Mouse (Mus musculus): Measurements from ENCODE around the gene Qtrt1.
A peak's percentile ranks its signal among the peaks of the same experiment; 100 is the strongest.

Gene Qtrt1

DNA sequence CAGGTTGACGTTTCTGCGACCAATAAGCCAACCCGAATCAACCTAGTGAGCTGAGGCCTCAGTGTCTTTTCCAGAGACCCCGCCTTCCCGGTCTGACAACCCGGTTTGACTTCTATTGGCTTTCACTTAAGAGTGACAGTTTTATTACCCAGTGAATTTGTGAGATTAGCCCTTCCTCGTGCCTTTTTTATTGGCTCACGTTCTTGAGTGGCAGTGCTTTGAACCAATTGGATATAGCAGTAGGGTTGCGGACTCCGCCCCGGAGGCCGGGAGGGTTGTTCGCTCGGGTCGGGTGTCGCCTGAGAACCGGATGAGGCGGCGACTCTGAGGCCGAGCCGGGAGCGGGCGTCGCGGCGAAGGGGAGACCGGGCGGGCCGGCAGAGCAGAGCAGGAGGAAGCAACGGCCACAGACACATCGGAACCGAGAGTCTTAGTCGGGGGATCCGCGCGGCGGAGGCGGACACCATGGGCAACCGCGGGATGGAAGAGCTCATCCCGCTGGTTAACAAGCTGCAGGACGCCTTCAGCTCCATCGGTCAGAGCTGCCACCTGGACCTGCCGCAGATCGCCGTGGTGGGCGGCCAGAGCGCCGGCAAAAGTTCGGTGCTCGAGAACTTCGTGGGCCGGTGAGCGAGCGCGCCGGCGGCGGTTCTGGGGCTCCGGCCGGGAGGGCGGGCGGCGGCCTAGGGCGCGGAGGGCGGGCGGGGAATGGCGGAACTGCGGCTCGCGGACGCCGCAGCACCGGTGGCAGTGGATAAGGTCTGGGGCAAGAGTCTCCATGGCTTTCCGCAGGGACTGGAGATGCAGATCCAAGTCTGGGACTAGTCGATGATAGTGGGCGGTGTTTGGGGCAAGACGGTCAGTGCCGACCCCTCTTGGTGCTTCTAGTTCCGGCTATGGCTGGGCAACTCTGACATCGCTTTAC, 13.3 kb downstream of the Qtrt1 start, which contains the start of gene Dnm2:
Gene Dnm2 (plus strand): TSS at position 278 of the 925 bp plus-strand sequence.
- peak; percentile 99 for DNase-seq

DNA sequence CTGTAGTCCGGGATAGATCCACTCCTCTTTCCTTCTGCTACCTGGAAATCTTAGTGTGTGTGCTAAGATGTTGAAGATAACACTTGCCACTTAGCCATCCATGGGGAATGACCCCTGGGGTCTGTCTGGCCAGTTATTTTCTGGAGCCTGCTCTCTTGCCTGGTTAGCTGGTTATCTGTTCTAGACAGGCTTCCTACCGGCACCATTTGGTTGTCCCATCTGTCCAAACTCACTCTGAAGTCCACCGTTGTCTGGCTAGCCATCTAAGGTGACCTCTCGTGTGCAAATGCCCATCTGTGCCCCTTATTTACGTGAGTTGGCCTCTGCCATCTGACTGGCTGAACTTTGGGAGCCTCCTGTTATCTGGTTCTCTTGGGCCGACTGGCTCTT, 13.9 kb downstream of the Qtrt1 start:
- no peak for DNase-seq

DNA sequence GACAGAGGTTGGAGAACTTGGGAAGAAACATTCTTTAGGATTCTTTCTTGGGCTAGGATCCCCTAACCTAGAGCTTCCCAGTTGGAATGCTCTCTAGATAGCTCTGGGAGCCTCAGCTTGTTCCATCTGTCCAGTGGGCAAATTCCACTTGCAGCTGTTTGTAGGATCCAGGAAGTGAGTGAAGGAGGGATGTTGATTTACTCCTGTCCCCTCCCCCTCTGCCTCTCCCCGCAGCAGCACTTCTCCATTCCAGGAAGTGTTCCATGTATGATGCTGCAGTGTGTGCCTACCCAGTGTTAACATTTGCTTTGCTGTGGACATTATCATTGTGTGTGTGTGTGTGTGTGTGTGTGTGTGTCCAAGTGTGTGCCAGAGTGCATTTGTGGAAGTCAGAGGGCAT, 14.4 kb downstream of the Qtrt1 start:
- no peak for DNase-seq

DNA sequence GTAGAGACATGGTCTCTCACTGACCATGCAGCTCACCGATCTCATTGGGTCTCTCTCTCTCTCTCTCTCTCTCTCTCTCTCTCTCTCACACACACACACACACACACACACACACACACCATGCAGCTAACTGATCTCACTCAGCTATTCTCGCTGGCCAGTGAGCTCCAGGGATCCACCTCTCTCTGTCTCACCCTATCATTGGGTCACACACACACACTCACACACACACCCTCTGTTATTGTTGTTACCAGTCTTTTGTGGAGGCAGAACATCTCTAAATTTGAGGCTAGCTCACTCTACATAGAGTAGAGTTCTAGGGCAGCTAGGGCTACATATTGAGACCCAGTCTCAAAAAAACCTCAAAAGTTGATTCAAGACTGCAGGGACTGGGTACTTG, 14.9 kb downstream of the Qtrt1 start:
- no peak for DNase-seq

GRCm38 (mm10) chr9:21427773-21428172, 16.1 kb downstream of the Qtrt1 start:
- DNase-seq = no peak

- no peak for DNase-seq
These were observed 16.5 kb downstream of the Qtrt1 start for GRCm38 (mm10) chr9:21428178-21428577.

DNA sequence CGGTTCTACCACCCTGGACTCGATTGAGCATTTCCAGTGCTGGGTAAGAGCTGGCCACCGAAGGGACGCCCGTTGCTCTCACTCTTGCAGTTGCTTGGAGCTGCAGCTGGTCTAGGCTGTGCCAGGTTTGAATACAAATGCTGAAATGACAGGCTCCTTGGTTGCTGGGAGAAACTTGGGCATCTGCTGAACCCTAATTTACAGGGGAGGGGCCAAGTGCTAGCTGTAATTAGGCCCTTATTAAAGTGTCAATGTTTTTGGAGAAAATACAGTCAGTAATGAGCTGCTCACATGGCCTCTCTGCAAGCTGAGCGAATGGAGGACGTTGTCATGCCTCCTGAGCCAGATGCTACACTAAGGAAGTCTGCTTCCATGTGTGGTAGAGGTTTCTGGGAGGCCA, 19.1 kb downstream of the Qtrt1 start:
- DNase-seq = peak; percentile 65

DNA sequence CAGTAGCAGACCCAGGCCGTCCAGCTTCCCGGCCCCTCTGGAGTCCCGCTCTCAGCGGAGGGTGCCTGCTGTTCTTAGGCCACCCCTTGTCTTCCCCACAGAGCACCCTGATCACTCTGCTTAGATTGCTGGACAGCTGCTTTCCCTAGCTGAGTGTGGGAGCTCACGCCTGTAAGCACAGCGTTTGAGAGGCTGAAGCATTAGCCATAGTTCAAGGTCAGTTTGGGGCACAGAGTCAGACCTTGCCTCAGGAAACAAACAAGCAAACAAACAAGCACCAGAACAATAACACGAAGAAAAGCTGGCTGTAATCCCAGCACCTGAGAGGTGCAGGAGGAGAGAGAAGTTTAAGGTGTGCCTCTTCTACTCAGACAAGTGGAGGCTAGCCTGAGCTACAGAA, 20.4 kb downstream of the Qtrt1 start:
- DNase-seq = no peak

DNA sequence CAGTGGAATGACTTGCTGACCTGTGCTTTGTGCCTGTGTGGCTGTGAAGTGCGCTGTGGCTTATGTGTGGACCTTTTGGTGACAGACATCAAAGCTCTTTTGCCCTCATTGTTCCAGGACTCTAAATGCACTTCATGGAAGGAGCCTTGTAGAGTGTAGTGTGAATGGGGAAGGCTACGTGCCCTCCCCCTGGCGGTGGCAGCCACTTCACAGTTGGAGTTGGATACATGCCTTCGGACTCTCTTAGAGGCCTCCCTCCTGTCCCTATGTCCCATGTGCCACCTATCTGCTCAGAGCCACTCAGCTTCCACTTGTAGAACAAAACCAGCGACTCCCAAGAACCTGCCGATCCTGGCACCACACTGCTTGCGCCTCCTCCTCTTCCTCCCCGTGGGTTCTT, 22.1 kb downstream of the Qtrt1 start:
- no peak for DNase-seq

GRCm38 (mm10) chr9:21434410-21434809, 22.8 kb downstream of the Qtrt1 start:
- no peak for DNase-seq

GRCm38 (mm10) chr9:21435777-21436635, 24.4 kb downstream of the Qtrt1 start:
- DNase-seq = no peak

DNA sequence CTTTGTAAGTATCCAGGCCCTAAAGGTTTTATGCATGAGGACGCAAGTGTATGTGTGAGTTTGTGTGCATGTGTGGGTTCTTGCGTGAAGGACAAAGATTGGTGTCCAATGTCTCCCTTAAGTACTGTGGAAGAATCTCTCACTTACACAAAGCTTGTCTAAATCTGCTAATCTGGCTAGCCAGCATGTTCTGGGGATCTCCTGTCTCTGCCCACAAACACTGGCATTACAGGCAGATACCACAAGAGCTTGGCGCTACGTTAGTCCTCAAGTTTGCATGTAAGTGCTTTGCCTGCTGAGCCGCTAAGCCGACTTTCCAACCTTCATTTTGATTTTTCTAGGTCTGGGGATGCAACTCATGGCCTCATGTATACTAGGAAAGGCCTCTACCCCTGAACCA, 25.9 kb downstream of the Qtrt1 start:
- DNase-seq = no peak

DNA sequence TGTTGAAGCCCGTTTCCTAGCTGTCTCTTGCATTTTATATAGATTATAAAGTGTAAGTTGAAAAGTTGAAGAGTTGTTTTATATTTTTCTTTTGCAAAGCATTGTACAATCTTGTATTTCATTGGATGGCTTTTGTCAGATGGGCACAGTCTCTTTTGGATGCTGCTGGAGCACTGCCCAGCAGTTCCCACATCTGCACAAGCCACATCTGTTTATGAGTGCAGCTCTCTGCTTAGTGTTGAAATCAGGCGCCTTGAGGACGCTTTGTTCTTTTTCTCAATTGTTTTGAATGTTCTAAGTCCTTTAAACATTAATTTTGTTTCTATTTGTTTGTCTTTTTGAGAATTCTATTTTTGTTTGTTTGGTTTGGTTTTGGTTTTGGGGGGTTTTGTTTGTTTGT, 26.6 kb downstream of the Qtrt1 start:
- peak; percentile 60 for DNase-seq

GRCm38 (mm10) chr9:21439456-21439855, 27.8 kb downstream of the Qtrt1 start:
- DNase-seq = peak; percentile 76

GRCm38 (mm10) chr9:21439914-21440313, 28.3 kb downstream of the Qtrt1 start:
- no peak for DNase-seq

- DNase-seq = no peak
These were observed 28.8 kb downstream of the Qtrt1 start for GRCm38 (mm10) chr9:21440387-21440786.

DNA sequence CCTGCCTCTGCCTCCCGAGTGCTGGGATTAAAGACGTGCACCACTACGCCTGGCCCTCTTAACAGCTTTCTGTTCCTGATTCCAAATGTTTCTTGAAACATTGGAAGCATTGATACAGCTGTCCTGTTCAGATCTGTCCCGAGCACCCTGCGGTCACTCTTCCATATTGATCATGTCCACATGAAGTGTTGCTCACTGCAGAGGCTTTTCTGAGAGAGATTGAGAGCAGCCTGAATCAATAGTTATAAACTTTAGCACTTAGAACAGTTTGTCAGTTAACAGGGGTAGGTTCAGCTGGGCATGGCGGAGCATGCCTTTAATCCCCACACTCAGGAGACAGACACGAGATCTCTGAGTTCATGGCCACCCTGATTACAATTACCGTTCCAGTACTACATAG, 32.2 kb downstream of the Qtrt1 start:
- no peak for DNase-seq

GRCm38 (mm10) chr9:21444574-21444973, 32.9 kb downstream of the Qtrt1 start:
- no peak for DNase-seq

DNA sequence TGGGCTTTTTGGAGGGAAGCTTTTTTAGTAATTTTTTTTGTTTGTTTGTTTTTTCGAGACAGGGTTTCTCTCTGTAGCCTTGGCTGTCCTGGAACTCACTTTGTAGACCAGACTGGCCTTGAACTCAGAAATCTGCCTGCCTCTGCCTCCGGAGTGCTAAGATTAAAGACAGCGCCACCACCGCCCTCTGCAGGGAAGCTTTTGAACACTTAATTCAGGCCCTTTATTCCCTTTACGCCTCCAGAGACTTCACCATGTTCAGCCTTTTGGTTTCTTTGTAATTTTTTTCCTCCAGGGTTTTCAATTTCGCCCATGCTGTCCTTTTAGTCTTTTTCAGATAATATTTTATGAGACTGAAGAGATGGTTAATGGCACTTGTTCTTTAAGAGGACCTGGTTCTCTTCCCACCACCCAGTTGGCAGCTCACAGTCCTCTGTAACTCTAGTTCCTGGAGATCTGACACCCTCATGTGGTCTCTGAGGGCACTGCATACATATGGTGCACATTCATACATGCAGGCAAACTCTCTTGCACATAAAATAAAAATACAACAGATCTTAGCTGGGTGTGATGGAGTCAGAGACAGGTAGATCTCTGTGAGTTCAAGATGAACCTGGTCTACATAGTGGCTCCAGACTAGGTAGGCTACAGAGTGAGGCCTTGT, 33.6 kb downstream of the Qtrt1 start:
- DNase-seq = no peak

GRCm38 (mm10) chr9:21447778-21448177, 36.1 kb downstream of the Qtrt1 start:
- DNase-seq = no peak

- no peak for DNase-seq
These were observed 38.1 kb downstream of the Qtrt1 start for GRCm38 (mm10) chr9:21449710-21450109.

- DNase-seq = no peak
These were observed 38.6 kb downstream of the Qtrt1 start for GRCm38 (mm10) chr9:21450270-21450669.

- DNase-seq = no peak
These were observed 39.8 kb downstream of the Qtrt1 start for GRCm38 (mm10) chr9:21451391-21451790.
